Mouse (Mus musculus) midbrain, postnatal 0 days (tissue): ENCODE measurements around the gene Ogfod1. TPM values are rescaled to one million over a fixed set of nuclear protein-coding genes. Genes with fewer than 3 reads are reported as not detected.
A peak's percentile ranks its signal among the peaks of the same experiment; 100 is the strongest.

ENCODE experiments used
- ATAC-seq: fragments of 200-750 bp; cut with Nextera tagmentation; 2 replicates; pipeline ENCODE4 v1.8.0; 2017; ENCODE audit warnings: moderate number of reproducible peaks, mild to moderate bottlenecking, moderate TSS enrichment, moderate library complexity; ENCODE audit not compliant: low FRiP score
- DNase-seq: peaks from one replicate; pipeline ENCODE4 v3.0.0-alpha.2; 2015; ENCODE audit warnings: low spot score
- H3K27ac ChIP-seq: fragments of 300-500 bp; sonication (generic); 2 replicates; pipeline ENCODE4 v1.5.1; 2014; ENCODE audit warnings: low read depth, mild to moderate bottlenecking, low read length, mixed read lengths
- H3K27me3 ChIP-seq: fragments of 300-500 bp; sonication (generic); 2 replicates; pipeline ENCODE4 v1.6.1; 2014; ENCODE audit warnings: low read length, control low read depth, mixed read lengths; ENCODE audit not compliant: insufficient read depth
- H3K36me3 ChIP-seq: fragments of 300-500 bp; sonication (generic); 2 replicates; pipeline ENCODE4 v1.6.1; 2014; ENCODE audit warnings: low read length, control low read depth, mixed read lengths; ENCODE audit not compliant: insufficient read depth
- H3K4me1 ChIP-seq: fragments of 300-500 bp; sonication (generic); 2 replicates; pipeline ENCODE4 v1.6.1; 2014; ENCODE audit warnings: mild to moderate bottlenecking, control low read depth, antibody characterized with exemption, low read length, mixed read lengths; ENCODE audit not compliant: insufficient read depth
- H3K4me2 ChIP-seq: fragments of 300-500 bp; sonication (generic); 2 replicates; pipeline ENCODE4 v1.6.1; 2014; ENCODE audit warnings: low read depth, mild to moderate bottlenecking, low read length, mixed read lengths; ENCODE audit not compliant: poor library complexity, severe bottlenecking
- H3K4me3 ChIP-seq: fragments of 300-500 bp; sonication (generic); 2 replicates; pipeline ENCODE4 v1.5.1; 2014; ENCODE audit warnings: low read depth, mild to moderate bottlenecking, low read length, moderate library complexity
- H3K9ac ChIP-seq: fragments of 300-500 bp; sonication (generic); replicated peaks from 2 replicates; pipeline ENCODE4 v1.6.1; 2014; ENCODE audit warnings: mild to moderate bottlenecking, low read length, moderate library complexity, mixed read lengths; ENCODE audit not compliant: poor library complexity, severe bottlenecking
- H3K9me3 ChIP-seq: fragments of 300-500 bp; sonication (generic); 2 replicates; pipeline ENCODE4 v1.6.1; 2016; ENCODE audit warnings: low read length, control low read depth
- CTCF ChIP-seq: IDR thresholded peaks from 2 replicates; pipeline ENCODE4 v1.5.1; 2016; ENCODE audit warnings: antibody characterized with exemption, mild to moderate bottlenecking
- WGBS: fragments of 180-500 bp; shearing (Covaris S2); extraction: QIAGEN DNeasy Blood & Tissue Kit; methylation state at CpG from one replicate; pipeline ENCODE4 v1.1.7; 2014; 5-methylcytosine and 5-hydroxymethylcytosine counted together
- polyA plus RNA-seq: library from polyadenylated mRNA; unstranded; fragments of >200 nt; fragmentation: Nextera tagmentation; extraction: Ambion mirVana; gene quantifications from 2 replicates; pipeline ENCODE4 v1.2.1, GENCODE M21; 2015
- total RNA-seq: library from RNA; depleted of rRNA; stranded (reverse); fragments of >200 nt; gene quantifications from 2 replicates; pipeline ENCODE4 v1.2.3, GENCODE M21; 2014

The Ogfod1 gene
- total and polyA plus RNA-seq, 2 experiments from 2014 or later, result 8.9 to 20.1 TPM

DNA sequence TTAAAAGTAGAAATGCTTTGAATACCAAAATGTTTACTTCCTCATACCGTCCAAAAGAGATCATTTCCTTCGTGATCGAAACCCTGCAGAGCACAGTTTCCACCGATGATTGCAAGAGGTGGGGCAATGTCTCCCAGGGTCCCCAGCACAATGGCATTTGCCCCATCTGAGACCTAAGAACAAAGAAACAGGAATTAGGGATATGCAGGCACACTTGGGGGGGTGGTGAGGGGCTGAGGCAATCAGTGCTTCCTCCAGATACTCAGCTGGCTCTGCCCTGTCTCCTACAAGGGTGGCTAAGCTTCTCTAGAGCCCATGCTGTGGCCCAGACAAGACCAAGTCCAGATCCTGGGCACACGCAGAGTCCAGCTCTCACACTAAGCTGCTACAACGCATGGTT, 52.7 kb downstream of the Ogfod1 start:
- 53% methylated on average over 6 of the region's 6 CpGs for WGBS
- no peak for TF ChIP-seq CTCF
- no peak overlapping the region for H3K4me3 ChIP-seq
- H3K9me3 ChIP-seq, result no peaks in the 10 kb centered on the region
- H3K4me2 ChIP-seq, result no peak overlapping the region
- H3K27me3 ChIP-seq, result no peaks in the 10 kb centered on the region
- H3K4me1 ChIP-seq, result no peaks in the 10 kb centered on the region
- DNase-seq, result no peak
- H3K27ac ChIP-seq, result no peak overlapping the region
- H3K36me3 ChIP-seq, result peaks cover 20% of the 10 kb centered on the region
- H3K9ac ChIP-seq, result no peak overlapping the region
- ATAC-seq, result no peak

DNA sequence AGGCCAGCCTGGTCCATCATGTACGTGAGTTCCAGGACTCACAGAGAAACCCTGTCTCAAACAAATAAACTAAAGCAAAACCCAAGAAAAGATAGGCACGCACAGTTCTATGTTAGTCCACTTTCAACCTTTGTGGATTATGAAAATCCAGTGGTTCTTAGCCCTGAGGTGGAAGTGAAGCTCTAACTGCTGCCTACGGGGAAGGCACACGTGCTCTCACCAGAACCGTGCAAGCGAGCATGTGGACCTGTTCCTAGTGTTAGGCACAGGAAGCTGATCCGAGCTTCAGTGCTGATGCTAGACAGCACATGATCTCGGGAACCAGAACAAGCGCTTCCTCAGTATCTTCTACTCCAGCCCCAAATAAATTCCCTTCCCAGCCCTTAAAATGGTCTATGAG, 55.9 kb downstream of the Ogfod1 start:
- ATAC-seq (no peak), DNase-seq (no peak)
- Histone ChIP-seq H3K4me1 (peaks cover 4% of the 10 kb centered on the region; the same call in 1 of the 2 replicates), H3K4me3 (no peak overlapping the region), H3K4me2 (no peak overlapping the region), H3K27me3 (no peaks in the 10 kb centered on the region), H3K9ac (no peak overlapping the region), H3K9me3 (no peaks in the 10 kb centered on the region), H3K27ac (no peak overlapping the region), H3K36me3 (peaks cover 14% of the 10 kb centered on the region)
- 86% methylated on average over 9 of the region's 9 CpGs for WGBS
- no peak for TF ChIP-seq CTCF

DNA sequence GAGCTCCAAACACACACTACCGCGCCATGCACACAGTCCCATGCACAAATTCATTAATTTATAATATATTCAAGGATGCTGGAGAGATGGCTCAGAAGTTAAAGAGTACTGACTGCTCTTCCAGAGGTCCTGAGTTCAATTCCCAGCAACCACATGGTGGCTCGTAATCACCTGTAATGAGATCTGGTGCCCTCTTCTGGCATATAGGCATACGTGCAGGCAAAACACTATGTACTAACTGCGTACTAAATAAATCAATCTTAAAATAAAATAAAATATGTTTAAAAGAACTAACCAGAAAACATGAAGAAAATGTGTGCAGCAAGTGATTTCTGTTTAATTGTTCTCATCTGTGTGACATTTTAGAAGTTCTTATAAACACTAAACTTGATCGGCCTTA, 57.3 kb downstream of the Ogfod1 start:
- Histone ChIP-seq H3K4me1 (peaks cover 4% of the 10 kb centered on the region; the same call in 1 of the 2 replicates), H3K9ac (no peak overlapping the region), H3K9me3 (no peaks in the 10 kb centered on the region), H3K27me3 (no peaks in the 10 kb centered on the region), H3K4me3 (no peak overlapping the region), H3K4me2 (no peak overlapping the region), H3K27ac (no peak overlapping the region), H3K36me3 (peaks cover under 1% of the 10 kb centered on the region; the same call in 1 of the 2 replicates)
- 83% methylated on average over 6 of the region's 6 CpGs for WGBS
- peak; percentile 43 for TF ChIP-seq CTCF
- ATAC-seq, result no peak
- no peak for DNase-seq

DNA sequence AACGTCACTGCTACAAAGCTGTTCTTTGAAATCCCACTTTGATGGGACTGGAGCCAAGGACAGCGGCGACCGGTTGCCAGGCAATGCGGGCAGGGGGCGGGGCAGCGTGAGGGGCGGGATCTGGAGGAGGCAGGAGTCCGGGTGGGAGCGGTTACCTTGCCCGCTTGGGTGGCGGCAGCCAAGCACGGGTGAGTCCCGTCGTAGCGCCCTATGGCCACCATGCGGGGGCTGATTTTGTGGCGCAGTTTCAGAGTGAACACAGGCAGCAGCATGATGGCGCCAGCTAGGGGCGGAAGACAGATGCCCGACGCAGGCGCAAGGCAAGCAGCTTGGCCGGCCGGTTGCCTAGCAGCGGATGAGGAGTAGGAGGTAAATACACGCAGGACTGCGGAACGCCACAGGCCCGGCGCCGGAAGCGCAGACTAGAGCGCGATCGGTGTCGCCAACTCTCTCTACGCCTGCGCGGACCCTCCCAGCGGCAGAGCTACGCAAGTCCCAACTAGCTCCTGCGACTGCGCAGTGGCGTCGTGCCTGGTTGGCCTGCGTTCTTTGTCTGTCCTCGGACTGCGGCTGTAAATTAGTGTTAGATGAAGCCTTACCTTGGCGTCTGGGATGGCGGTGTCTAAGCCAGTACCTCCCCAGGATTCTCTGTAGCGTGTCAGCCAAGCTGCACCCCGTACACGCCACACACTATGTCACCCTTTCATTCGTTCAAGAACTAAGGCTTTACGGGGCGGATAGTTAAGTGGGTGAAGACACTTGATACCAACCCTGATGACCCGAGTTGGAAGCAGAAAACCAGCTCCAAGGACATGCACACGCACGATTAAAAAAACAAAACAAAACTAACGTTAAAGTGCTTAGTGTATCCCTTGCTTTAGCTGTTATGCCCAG, 61.3 kb downstream of the Ogfod1 start, which contains the start of gene Bbs2:
Gene Bbs2, minus strand, starts transcription at position 848 of the 894 bp plus-strand sequence.
- ATAC-seq (peak; percentile 99), DNase-seq (peak; percentile 100)
- H3K4me2 ChIP-seq, result peak within 1 kb of the TSS; percentile 52
- peak; percentile 78 for TF ChIP-seq CTCF
- H3K9ac ChIP-seq, result peak within 1 kb of the TSS; percentile 79
- peaks cover 4% of the 10 kb centered on the region; the same call in 1 of the 2 replicates for H3K4me1 ChIP-seq
- H3K36me3 ChIP-seq, result no peaks in the 10 kb centered on the region
- H3K27ac ChIP-seq, result peak within 1 kb of the TSS; percentile 95
- WGBS, result 1% methylated on average over 61 of the region's 61 CpGs
- H3K27me3 ChIP-seq, result no peaks in the 10 kb centered on the region
- no peaks in the 10 kb centered on the region for H3K9me3 ChIP-seq
- peak within 1 kb of the TSS; percentile 53 for H3K4me3 ChIP-seq

DNA sequence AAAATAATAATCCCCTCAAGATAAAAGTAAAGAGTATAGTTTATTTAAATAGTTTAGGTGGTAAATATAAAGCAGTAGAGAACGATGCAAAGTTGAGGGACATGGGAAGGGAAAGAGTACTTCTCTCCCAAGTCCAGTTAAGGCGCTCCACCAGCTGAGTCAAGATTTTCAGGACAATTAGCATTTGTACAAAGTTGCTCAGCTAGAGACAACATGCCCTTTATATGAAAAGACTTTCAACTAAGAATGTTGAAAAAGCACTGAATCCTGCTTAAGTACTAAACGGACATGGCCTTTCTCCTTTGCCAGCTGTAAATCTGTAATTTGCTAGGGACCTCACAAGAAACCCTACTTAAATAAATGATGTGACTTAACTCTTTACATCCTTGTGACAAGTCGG, 62.0 kb downstream of the Ogfod1 start:
- Histone ChIP-seq H3K27ac (peak overlapping the region; percentile 95), H3K36me3 (no peaks in the 10 kb centered on the region), H3K27me3 (no peaks in the 10 kb centered on the region), H3K4me3 (peak overlapping the region; percentile 53; the same call in 1 of the 2 replicates), H3K4me2 (peak overlapping the region; percentile 52), H3K9me3 (no peaks in the 10 kb centered on the region), H3K9ac (peak overlapping the region; percentile 54), H3K4me1 (peaks cover 4% of the 10 kb centered on the region; the same call in 1 of the 2 replicates)
- WGBS, result 45% methylated on average over 4 of the region's 4 CpGs
- peak; percentile 29 for DNase-seq
- TF ChIP-seq CTCF, result no peak
- no peak for ATAC-seq

DNA sequence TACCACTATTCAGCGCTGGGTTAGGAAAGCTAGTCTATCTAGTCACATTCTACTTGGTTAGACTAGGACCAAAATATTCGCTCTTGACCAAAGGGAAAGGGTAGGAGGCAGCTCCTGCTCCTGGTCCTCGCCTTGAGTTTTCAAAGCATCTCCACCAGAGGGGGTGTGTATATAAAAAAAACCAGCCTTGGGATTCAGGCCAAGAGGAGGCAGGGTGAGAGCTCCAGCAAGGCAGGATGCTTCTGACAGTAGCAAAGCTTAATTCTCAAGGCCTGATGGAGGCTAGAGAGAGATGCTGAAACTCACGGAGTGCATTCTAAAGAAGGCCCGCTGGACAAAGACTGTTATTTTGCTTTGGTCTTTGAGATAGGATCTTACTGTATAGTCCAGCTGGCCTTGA, 67.1 kb downstream of the Ogfod1 start:
- Histone ChIP-seq H3K4me1 (no peaks in the 10 kb centered on the region), H3K27me3 (no peaks in the 10 kb centered on the region), H3K27ac (no peak overlapping the region), H3K9me3 (no peaks in the 10 kb centered on the region), H3K4me3 (no peak overlapping the region), H3K36me3 (no peaks in the 10 kb centered on the region), H3K9ac (no peak overlapping the region), H3K4me2 (no peak overlapping the region)
- ATAC-seq (no peak), DNase-seq (peak; percentile 50)
- TF ChIP-seq CTCF, result peak; percentile 46
- WGBS, result 55% methylated on average over 5 of the region's 5 CpGs
